ENCODE assay signal across 24 mouse cellular contexts in the genomic region with DNA sequence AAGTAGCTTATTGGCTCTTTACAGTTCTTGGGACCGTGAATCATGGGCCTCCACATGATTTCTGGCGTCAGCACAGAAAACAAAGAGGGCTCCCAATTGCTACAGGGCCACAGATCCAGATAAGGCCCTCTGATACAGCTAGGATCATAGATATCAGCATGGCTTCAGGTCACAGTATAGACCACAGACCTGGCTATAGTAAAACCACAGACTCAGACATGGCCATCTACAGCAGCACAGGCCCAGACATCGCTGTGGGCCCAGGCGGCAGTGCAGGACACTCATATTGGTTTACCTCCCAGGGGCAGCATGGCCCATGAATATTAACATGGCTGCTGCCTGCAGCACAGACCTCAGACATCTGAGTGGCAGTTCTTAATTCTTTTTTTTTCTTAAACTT. TPM values are rescaled to one million over a fixed set of nuclear protein-coding genes. Genes with fewer than 3 reads are reported as not detected.
"Had no signal": no experiment of that assay in that cellular context is flagged by ENCODE, and none has a peak within 500 bp of the region (broad histone marks: within the 10 kb centered on the region; RNA-seq: fewer than 3 reads in every experiment).

No protein-coding gene starts in this region.

- H3K4me3 ChIP-seq: megakaryocyte, embryonic 14.5 days; midbrain, embryonic 10.5 days; midbrain, embryonic 12.5 days; myocyte; neural tube, embryonic 13.5 days; neural tube, embryonic 15.5 days had no signal

- H3K9me3 ChIP-seq: megakaryocyte, embryonic 14.5 days; midbrain, embryonic 10.5 days; midbrain, embryonic 12.5 days; neural tube, embryonic 13.5 days; neural tube, embryonic 15.5 days had no signal

- ATAC-seq: midbrain, embryonic 16.5 days had no signal

- H3K27ac ChIP-seq: midbrain, embryonic 10.5 days; midbrain, embryonic 12.5 days; neural tube, embryonic 13.5 days; neural tube, embryonic 15.5 days had no signal

- H3K9ac ChIP-seq: lung, embryonic 14.5 days; midbrain, embryonic 12.5 days; neural tube, embryonic 13.5 days; neural tube, embryonic 15.5 days had no signal

- H3K4me2 ChIP-seq: lung, embryonic 14.5 days; midbrain, embryonic 12.5 days; neural tube, embryonic 13.5 days; neural tube, embryonic 15.5 days had no signal

- DNase-seq: lung, adult 18-20 months; lung, embryonic 14.5 days; lung, postnatal 10 days; lung, postnatal 4 days; midbrain, embryonic 14.5 days; retina, postnatal 1 day; right cerebral cortex, adult 18-20 months; right cerebral cortex, postnatal 25 days; right cerebral cortex, postnatal 4 days; spleen, adult 18-20 months; thymus, adult 18-20 months; thymus, postnatal 25 days; thymus, postnatal 4 days had no signal

- H3K4me1 ChIP-seq: midbrain, embryonic 10.5 days; midbrain, embryonic 12.5 days; neural tube, embryonic 13.5 days; neural tube, embryonic 15.5 days had no signal

- H3K27me3 ChIP-seq: megakaryocyte, embryonic 14.5 days; midbrain, embryonic 12.5 days; neural tube, embryonic 13.5 days; neural tube, embryonic 15.5 days had no signal

- H3K36me3 ChIP-seq: midbrain, embryonic 10.5 days; midbrain, embryonic 12.5 days; neural tube, embryonic 13.5 days; neural tube, embryonic 15.5 days had no signal

RNA-seq across cellular contexts. Expression of a gene that starts 37.1 kb away (rescaled TPM):
- polyA plus RNA-seq: liver, embryonic 16.5 days; lung, embryonic 16.5 days; midbrain, embryonic 10.5 days; midbrain, embryonic 12.5 days; midbrain, embryonic 14.5 days; midbrain, embryonic 16.5 days; myocyte; neural tube, embryonic 11.5 days; neural tube, embryonic 13.5 days; neural tube, embryonic 15.5 days; urinary bladder, adult 2 months had no signal
